Mouse (Mus musculus): ENCODE results near the gene Cnn1.

The Cnn1 gene

GRCm38 (mm10) chr9:22157516-22158265 is 58.7 kb downstream of the Cnn1 start:
- no peak for DNase-seq (ENCODE audit: low spot score in 2 of 2)

Measured in frontal cortex, postnatal 25 days (tissue).